10 mouse cellular contexts compared by ENCODE assay signal in genomic region chr11:88557116-88557768, GRCm38 (mm10).
DNase-seq lines count a peak whose midpoint lies in the region; ATAC-seq and TF ChIP-seq lines count a peak whose summit lies in the region.
"Had no signal": no experiment of that assay in that cellular context is flagged by ENCODE, and none has a peak within 500 bp of the region (broad histone marks: within the 10 kb centered on the region; RNA-seq: fewer than 3 reads in every experiment).

No protein-coding gene starts in this region.

- H3K36me3 ChIP-seq in lung, embryonic 16.5 days (ENCODE audit: control insufficient read depth, insufficient read depth, low read length) = no peaks in the 10 kb centered on the region
- no peaks in the 10 kb centered on the region for H3K36me3 ChIP-seq in intestine, embryonic 16.5 days (ENCODE audit: control insufficient read depth, insufficient read depth, low read length)
- H3K36me3 ChIP-seq in stomach, embryonic 15.5 days = no peaks in the 10 kb centered on the region

- WGBS in lung, embryonic 16.5 days = 55% methylated on average over 4 of the region's 4 CpGs
- 58% methylated on average over 4 of the region's 4 CpGs for WGBS in lung, adult 2 months
- WGBS in intestine, embryonic 16.5 days = 49% methylated on average over 4 of the region's 4 CpGs
- WGBS in stomach, embryonic 15.5 days = 55% methylated on average over 4 of the region's 4 CpGs

- no peak overlapping the region for H3K4me2 ChIP-seq in lung, embryonic 16.5 days (ENCODE audit: low read depth, low read length)
- no peak overlapping the region for H3K4me2 ChIP-seq in intestine, embryonic 16.5 days (ENCODE audit: low read depth, low read length)
- no peak overlapping the region for H3K4me2 ChIP-seq in stomach, embryonic 15.5 days

- H3K9me3 ChIP-seq in lung, embryonic 16.5 days (ENCODE audit: control insufficient read depth, low read length) = no peaks in the 10 kb centered on the region
- H3K9me3 ChIP-seq in intestine, embryonic 16.5 days (ENCODE audit: control insufficient read depth, low read length) = no peaks in the 10 kb centered on the region
- no peaks in the 10 kb centered on the region for H3K9me3 ChIP-seq in stomach, embryonic 15.5 days

- H3K9ac ChIP-seq in lung, embryonic 16.5 days (ENCODE audit: low read length) = no peak overlapping the region
- H3K9ac ChIP-seq in intestine, embryonic 16.5 days (ENCODE audit: low read depth, low read length) = no peak overlapping the region
- no peak overlapping the region for H3K9ac ChIP-seq in stomach, embryonic 15.5 days

- no peaks in the 10 kb centered on the region for H3K27me3 ChIP-seq in lung, embryonic 16.5 days (ENCODE audit: control insufficient read depth, insufficient read depth, low read depth, low read length)
- H3K27me3 ChIP-seq in intestine, embryonic 16.5 days (replicated peaks; ENCODE audit: control insufficient read depth, insufficient read depth, low read length) = no peaks in the 10 kb centered on the region
- no peaks in the 10 kb centered on the region for H3K27me3 ChIP-seq in stomach, embryonic 15.5 days (replicated peaks)

- TF ChIP-seq CTCF in gastrocnemius, adult 2 months (IDR thresholded peaks at IDR 0.05) = no peak
- no peak for TF ChIP-seq CTCF in lung, adult 2 months (IDR thresholded peaks at IDR 0.05; ENCODE audit: insufficient read depth, low read length)

- no peak for TF ChIP-seq POLR2A in lung, adult 2 months (IDR thresholded peaks at IDR 0.05; ENCODE audit: borderline replicate concordance, extremely low read depth, low read depth, low read length)

- peak; percentile 67 for DNase-seq in gastrocnemius, adult 2 months
- no peak for DNase-seq in gastrocnemius, postnatal 10 days
- no peak for DNase-seq in lung, adult 2 months
- no peak for DNase-seq in layer of hippocampus, adult 18-20 months (ENCODE audit: low spot score in 2 of 2)
- DNase-seq in yolk sac, embryonic 10.5 days (ENCODE audit: low spot score) = no peak

- H3K4me1 ChIP-seq in lung, embryonic 16.5 days (replicated peaks; ENCODE audit: control insufficient read depth, insufficient read depth, low read length) = peaks cover 61% of the 10 kb centered on the region
- H3K4me1 ChIP-seq in lung, adult 2 months (ENCODE audit: control insufficient read depth, insufficient read depth, low read length) = peaks cover 24% of the 10 kb centered on the region
- peaks cover 78% of the 10 kb centered on the region for H3K4me1 ChIP-seq in intestine, embryonic 16.5 days (ENCODE audit: control insufficient read depth, insufficient read depth, low read length)
- peaks cover 68% of the 10 kb centered on the region for H3K4me1 ChIP-seq in stomach, embryonic 15.5 days

- intact Hi-C loops in gastrocnemius, adult 2 months (cut with DNase I) = loop anchor here (5.0 kb wide), 2 partner anchors 65 to 245 kb away; no protein-coding TSS in a partner anchor

- ATAC-seq in lung, embryonic 16.5 days (ENCODE audit: low read depth) = no peak
- ATAC-seq in intestine, embryonic 16.5 days = no peak
- no peak for ATAC-seq in stomach, embryonic 15.5 days (ENCODE audit: insufficient read depth, low FRiP score, low read depth)
- ATAC-seq: inflammation-experienced regulatory T-cells, adult 6 months had no signal

- H3K27ac ChIP-seq in gastrocnemius, adult 2 months = peak overlapping the region; percentile 78
- H3K27ac ChIP-seq in lung, embryonic 16.5 days (ENCODE audit: low read length) = peak overlapping the region; percentile 68
- H3K27ac ChIP-seq in intestine, embryonic 16.5 days (ENCODE audit: low read length) = peak overlapping the region; percentile 47
- peak overlapping the region; percentile 49; the same call in 1 of the 2 replicates for H3K27ac ChIP-seq in stomach, embryonic 15.5 days
- H3K27ac ChIP-seq: macrophage had no signal

- no peak overlapping the region; the same call in 1 of the 2 replicates for H3K4me3 ChIP-seq in gastrocnemius, adult 2 months
- no peak overlapping the region for H3K4me3 ChIP-seq in lung, embryonic 16.5 days (ENCODE audit: low read length)
- H3K4me3 ChIP-seq in lung, adult 2 months (replicated peaks; ENCODE audit: extremely low read depth, low read depth, low read length) = no peak overlapping the region
- H3K4me3 ChIP-seq in intestine, embryonic 16.5 days (ENCODE audit: low read length) = no peak overlapping the region
- H3K4me3 ChIP-seq in stomach, embryonic 15.5 days (replicated peaks) = no peak overlapping the region
